Mouse (Mus musculus): ENCODE data around the gene Tango2. TPM values are rescaled to one million over a fixed set of nuclear protein-coding genes. Genes with fewer than 3 reads are reported as not detected.

The Tango2 gene
- polyA plus RNA-seq, 1 experiment from 2014 or later: 74.6 TPM

GRCm38 (mm10) chr16:18377203-18377602, 29.3 kb upstream of the Tango2 start:
- H3K4me3 ChIP-seq (ENCODE audit: low read length): no peak overlapping the region
- no peaks in the 10 kb centered on the region for H3K27me3 ChIP-seq (ENCODE audit: control insufficient read depth, insufficient read depth, low read length)
- no peak overlapping the region for H3K9ac ChIP-seq (ENCODE audit: low read length)
- no peaks in the 10 kb centered on the region for H3K36me3 ChIP-seq (ENCODE audit: control insufficient read depth, insufficient read depth)
- WGBS: 19% methylated on average over 3 of the region's 3 CpGs
- ATAC-seq (replicated peaks; ENCODE audit: extremely low read depth, insufficient read depth, low FRiP score): no peak
- peak overlapping the region; percentile 37; the same call in 1 of the 2 replicates for H3K27ac ChIP-seq (ENCODE audit: low read length)
- no peaks in the 10 kb centered on the region for H3K9me3 ChIP-seq (replicated peaks; ENCODE audit: control insufficient read depth, low read length)
- no peak overlapping the region for H3K4me2 ChIP-seq (ENCODE audit: low read depth, low read length)
- H3K4me1 ChIP-seq (ENCODE audit: control insufficient read depth, insufficient read depth, low read length): peaks cover 15% of the 10 kb centered on the region

GRCm38 (mm10) chr16:18376297-18376954, 28.5 kb upstream of the Tango2 start:
- H3K27me3 ChIP-seq (ENCODE audit: control insufficient read depth, insufficient read depth, low read length): no peaks in the 10 kb centered on the region
- no peak for ATAC-seq (replicated peaks; ENCODE audit: extremely low read depth, insufficient read depth, low FRiP score)
- peaks cover 15% of the 10 kb centered on the region for H3K4me1 ChIP-seq (ENCODE audit: control insufficient read depth, insufficient read depth, low read length)
- no peaks in the 10 kb centered on the region for H3K36me3 ChIP-seq (ENCODE audit: control insufficient read depth, insufficient read depth)
- no peak overlapping the region for H3K4me3 ChIP-seq (ENCODE audit: low read length)
- no peak overlapping the region for H3K9ac ChIP-seq (ENCODE audit: low read length)
- H3K9me3 ChIP-seq (replicated peaks; ENCODE audit: control insufficient read depth, low read length): no peaks in the 10 kb centered on the region
- no peak overlapping the region for H3K4me2 ChIP-seq (ENCODE audit: low read depth, low read length)
- 72% methylated on average over 7 of the region's 7 CpGs for WGBS
- no peak overlapping the region; the same call in 1 of the 2 replicates for H3K27ac ChIP-seq (ENCODE audit: low read length)

GRCm38 (mm10) chr16:18373632-18374031, 25.7 kb upstream of the Tango2 start:
- no peak for ATAC-seq (replicated peaks; ENCODE audit: extremely low read depth, insufficient read depth, low FRiP score)
- Histone ChIP-seq H3K4me2 (ENCODE audit: low read depth, low read length) (no peak overlapping the region), H3K27ac (ENCODE audit: low read length) (no peak overlapping the region), H3K36me3 (ENCODE audit: control insufficient read depth, insufficient read depth) (no peaks in the 10 kb centered on the region), H3K9ac (ENCODE audit: low read length) (no peak overlapping the region), H3K4me3 (ENCODE audit: low read length) (no peak overlapping the region), H3K4me1 (ENCODE audit: control insufficient read depth, insufficient read depth, low read length) (peaks cover 7% of the 10 kb centered on the region; the same call in 1 of the 2 replicates), H3K27me3 (ENCODE audit: control insufficient read depth, insufficient read depth, low read length) (no peaks in the 10 kb centered on the region), H3K9me3 (replicated peaks; ENCODE audit: control insufficient read depth, low read length) (no peaks in the 10 kb centered on the region)
- 89% methylated on average over 4 of the region's 4 CpGs for WGBS

- 60% methylated on average over 3 of the region's 3 CpGs for WGBS
These were observed 22.3 kb upstream of the Tango2 start for GRCm38 (mm10) chr16:18370197-18370596.

GRCm38 (mm10) chr16:18366849-18367248, 18.9 kb upstream of the Tango2 start:
- H3K4me1 ChIP-seq (ENCODE audit: control insufficient read depth, insufficient read depth, low read length): no peaks in the 10 kb centered on the region; the same call in 1 of the 2 replicates
- no peak overlapping the region for H3K27ac ChIP-seq (ENCODE audit: low read length)
- no peak overlapping the region for H3K9ac ChIP-seq (ENCODE audit: low read length)
- no peaks in the 10 kb centered on the region for H3K27me3 ChIP-seq (ENCODE audit: control insufficient read depth, insufficient read depth, low read length)
- H3K36me3 ChIP-seq (ENCODE audit: control insufficient read depth, insufficient read depth): no peaks in the 10 kb centered on the region
- WGBS: 82% methylated on average over 4 of the region's 4 CpGs
- H3K4me3 ChIP-seq (ENCODE audit: low read length): no peak overlapping the region
- ATAC-seq (replicated peaks; ENCODE audit: extremely low read depth, insufficient read depth, low FRiP score): no peak
- H3K4me2 ChIP-seq (ENCODE audit: low read depth, low read length): no peak overlapping the region
- no peaks in the 10 kb centered on the region for H3K9me3 ChIP-seq (replicated peaks; ENCODE audit: control insufficient read depth, low read length)

More at GRCm38 (mm10) chr16:18370197-18370596, 22.3 kb upstream of the Tango2 start:
- no peaks in the 10 kb centered on the region for H3K9me3 ChIP-seq (replicated peaks; ENCODE audit: control insufficient read depth, low read length)
- no peaks in the 10 kb centered on the region; the same call in 1 of the 2 replicates for H3K4me1 ChIP-seq (ENCODE audit: control insufficient read depth, insufficient read depth, low read length)
- H3K27ac ChIP-seq (ENCODE audit: low read length): no peak overlapping the region
- no peak overlapping the region for H3K4me3 ChIP-seq (ENCODE audit: low read length)
- ATAC-seq (replicated peaks; ENCODE audit: extremely low read depth, insufficient read depth, low FRiP score): no peak
- no peak overlapping the region for H3K9ac ChIP-seq (ENCODE audit: low read length)
- no peaks in the 10 kb centered on the region for H3K27me3 ChIP-seq (ENCODE audit: control insufficient read depth, insufficient read depth, low read length)
- no peak overlapping the region for H3K4me2 ChIP-seq (ENCODE audit: low read depth, low read length)
- H3K36me3 ChIP-seq (ENCODE audit: control insufficient read depth, insufficient read depth): no peaks in the 10 kb centered on the region

- Histone ChIP-seq H3K4me3 (ENCODE audit: low read length) (no peak overlapping the region), H3K9me3 (replicated peaks; ENCODE audit: control insufficient read depth, low read length) (no peaks in the 10 kb centered on the region), H3K36me3 (ENCODE audit: control insufficient read depth, insufficient read depth) (no peaks in the 10 kb centered on the region), H3K9ac (ENCODE audit: low read length) (no peak overlapping the region), H3K4me1 (ENCODE audit: control insufficient read depth, insufficient read depth, low read length) (no peaks in the 10 kb centered on the region), H3K27me3 (ENCODE audit: control insufficient read depth, insufficient read depth, low read length) (no peaks in the 10 kb centered on the region), H3K4me2 (ENCODE audit: low read depth, low read length) (no peak overlapping the region), H3K27ac (ENCODE audit: low read length) (no peak overlapping the region)
- ATAC-seq (replicated peaks; ENCODE audit: extremely low read depth, insufficient read depth, low FRiP score): no peak
- WGBS: 73% methylated on average over 8 of the region's 8 CpGs
These were observed 15.0 kb upstream of the Tango2 start for GRCm38 (mm10) chr16:18362948-18363347.

- Histone ChIP-seq H3K9me3 (replicated peaks; ENCODE audit: control insufficient read depth, low read length) (no peaks in the 10 kb centered on the region), H3K4me2 (ENCODE audit: low read depth, low read length) (no peak overlapping the region), H3K9ac (ENCODE audit: low read length) (no peak overlapping the region), H3K36me3 (ENCODE audit: control insufficient read depth, insufficient read depth) (no peaks in the 10 kb centered on the region), H3K4me3 (ENCODE audit: low read length) (no peak overlapping the region), H3K4me1 (ENCODE audit: control insufficient read depth, insufficient read depth, low read length) (no peaks in the 10 kb centered on the region), H3K27ac (ENCODE audit: low read length) (no peak overlapping the region), H3K27me3 (ENCODE audit: control insufficient read depth, insufficient read depth, low read length) (no peaks in the 10 kb centered on the region)
- ATAC-seq (replicated peaks; ENCODE audit: extremely low read depth, insufficient read depth, low FRiP score): no peak
- 71% methylated on average over 6 of the region's 6 CpGs for WGBS
These were observed 12.4 kb upstream of the Tango2 start for GRCm38 (mm10) chr16:18360151-18360805.

GRCm38 (mm10) chr16:18357977-18358376, 10.1 kb upstream of the Tango2 start:
- WGBS: 78% methylated on average over 6 of the region's 6 CpGs
- Histone ChIP-seq H3K36me3 (ENCODE audit: control insufficient read depth, insufficient read depth) (no peaks in the 10 kb centered on the region), H3K9me3 (replicated peaks; ENCODE audit: control insufficient read depth, low read length) (no peaks in the 10 kb centered on the region), H3K27me3 (ENCODE audit: control insufficient read depth, insufficient read depth, low read length) (no peaks in the 10 kb centered on the region), H3K9ac (ENCODE audit: low read length) (no peak overlapping the region), H3K27ac (ENCODE audit: low read length) (no peak overlapping the region), H3K4me2 (ENCODE audit: low read depth, low read length) (no peak overlapping the region), H3K4me3 (ENCODE audit: low read length) (no peak overlapping the region), H3K4me1 (ENCODE audit: control insufficient read depth, insufficient read depth, low read length) (no peaks in the 10 kb centered on the region)
- no peak for ATAC-seq (replicated peaks; ENCODE audit: extremely low read depth, insufficient read depth, low FRiP score)

GRCm38 (mm10) chr16:18356961-18357360, 9.1 kb upstream of the Tango2 start:
- Histone ChIP-seq H3K9me3 (replicated peaks; ENCODE audit: control insufficient read depth, low read length) (no peaks in the 10 kb centered on the region), H3K4me1 (ENCODE audit: control insufficient read depth, insufficient read depth, low read length) (no peaks in the 10 kb centered on the region), H3K36me3 (ENCODE audit: control insufficient read depth, insufficient read depth) (no peaks in the 10 kb centered on the region), H3K27me3 (ENCODE audit: control insufficient read depth, insufficient read depth, low read length) (no peaks in the 10 kb centered on the region), H3K9ac (ENCODE audit: low read length) (no peak overlapping the region), H3K4me2 (ENCODE audit: low read depth, low read length) (no peak overlapping the region), H3K27ac (ENCODE audit: low read length) (no peak overlapping the region), H3K4me3 (ENCODE audit: low read length) (no peak overlapping the region)
- ATAC-seq (replicated peaks; ENCODE audit: extremely low read depth, insufficient read depth, low FRiP score): no peak
- WGBS: 89% methylated on average over 1 of the region's 1 CpGs

Measured in heart, embryonic 16.5 days (tissue).